Mouse (Mus musculus) embryonic fibroblast, embryonic 13.5 days (primary cell): ENCODE results near the gene Pold2.

Experiments
- CTCF ChIP-seq: IDR thresholded peaks from 2 replicates; pipeline ENCODE4 v1.5.1; 2011; ENCODE audit warnings: mild to moderate bottlenecking, control low read depth, low read length, moderate library complexity, borderline replicate concordance; ENCODE audit not compliant: insufficient read depth
- POLR2A ChIP-seq: IDR thresholded peaks from 2 replicates; pipeline ENCODE4 v1.6.1; 2011; ENCODE audit warnings: low read depth, mild to moderate bottlenecking, control low read depth, low read length, moderate library complexity

GRCm38 (mm10) chr11:5886187-5886586 lies 8.1 kb upstream of the Pold2 start:
- TF ChIP-seq CTCF (no peak), POLR2A (no peak)
